Mouse (Mus musculus): ENCODE data around the gene Rbfox1.

Rbfox1 gene

GRCm38 (mm10) chr16:7017310-7017709 lies 1132.2 kb downstream of the Rbfox1 start:
- no peak for DNase-seq (ENCODE audit: low read depth, low spot score)

GRCm38 (mm10) chr16:7034231-7034630 lies 1149.1 kb downstream of the Rbfox1 start:
- no peak for DNase-seq (ENCODE audit: low read depth, low spot score)

GRCm38 (mm10) chr16:7036566-7036965 lies 1151.4 kb downstream of the Rbfox1 start:
- no peak for DNase-seq (ENCODE audit: low read depth, low spot score)

GRCm38 (mm10) chr16:7036988-7037387 lies 1151.8 kb downstream of the Rbfox1 start:
- DNase-seq (ENCODE audit: low read depth, low spot score) = no peak

GRCm38 (mm10) chr16:7038639-7039260 lies 1153.6 kb downstream of the Rbfox1 start:
- no peak for DNase-seq (ENCODE audit: low read depth, low spot score)

- no peak for DNase-seq (ENCODE audit: low read depth, low spot score)
Observed at GRCm38 (mm10) chr16:7039404-7040367, 1154.5 kb downstream of the Rbfox1 start.

- DNase-seq (ENCODE audit: low read depth, low spot score) = no peak
Observed at GRCm38 (mm10) chr16:7040691-7041090, 1155.5 kb downstream of the Rbfox1 start.

GRCm38 (mm10) chr16:7047421-7047820 lies 1162.3 kb downstream of the Rbfox1 start:
- no peak for DNase-seq (ENCODE audit: low read depth, low spot score)

- DNase-seq (ENCODE audit: low read depth, low spot score) = no peak
Observed at GRCm38 (mm10) chr16:7049162-7049971, 1164.2 kb downstream of the Rbfox1 start.

GRCm38 (mm10) chr16:7050945-7051344 lies 1165.8 kb downstream of the Rbfox1 start:
- no peak for DNase-seq (ENCODE audit: low read depth, low spot score)

GRCm38 (mm10) chr16:7051991-7052390 lies 1166.8 kb downstream of the Rbfox1 start:
- no peak for DNase-seq (ENCODE audit: low read depth, low spot score)

- no peak for DNase-seq (ENCODE audit: low read depth, low spot score)
Observed at GRCm38 (mm10) chr16:7052408-7052807, 1167.3 kb downstream of the Rbfox1 start.

GRCm38 (mm10) chr16:7057789-7058188 lies 1172.6 kb downstream of the Rbfox1 start:
- no peak for DNase-seq (ENCODE audit: low read depth, low spot score)

GRCm38 (mm10) chr16:7058556-7058955 lies 1173.4 kb downstream of the Rbfox1 start:
- no peak for DNase-seq (ENCODE audit: low read depth, low spot score)

GRCm38 (mm10) chr16:7059596-7059995 lies 1174.4 kb downstream of the Rbfox1 start:
- no peak for DNase-seq (ENCODE audit: low read depth, low spot score)

GRCm38 (mm10) chr16:7060864-7061263 lies 1175.7 kb downstream of the Rbfox1 start:
- no peak for DNase-seq (ENCODE audit: low read depth, low spot score)

GRCm38 (mm10) chr16:7062512-7062911 lies 1177.4 kb downstream of the Rbfox1 start:
- no peak for DNase-seq (ENCODE audit: low read depth, low spot score)

- DNase-seq (ENCODE audit: low read depth, low spot score) = no peak
Observed at GRCm38 (mm10) chr16:7067109-7067508, 1182.0 kb downstream of the Rbfox1 start.

GRCm38 (mm10) chr16:7069599-7069998 lies 1184.4 kb downstream of the Rbfox1 start:
- DNase-seq (ENCODE audit: low read depth, low spot score) = no peak

- DNase-seq (ENCODE audit: low read depth, low spot score) = no peak
Observed at GRCm38 (mm10) chr16:7074786-7075185, 1189.6 kb downstream of the Rbfox1 start.

GRCm38 (mm10) chr16:7075749-7076148 lies 1190.6 kb downstream of the Rbfox1 start:
- DNase-seq (ENCODE audit: low read depth, low spot score) = no peak

- no peak for DNase-seq (ENCODE audit: low read depth, low spot score)
Observed at GRCm38 (mm10) chr16:7076305-7076704, 1191.2 kb downstream of the Rbfox1 start.
